Mouse (Mus musculus): ENCODE results near the gene Slc16a11. TPM values are rescaled to one million over a fixed set of nuclear protein-coding genes. Genes with fewer than 3 reads are reported as not detected.

Gene Slc16a11
- polyA plus RNA-seq, 1 experiment from 2014 or later, result 0.19 TPM

DNA sequence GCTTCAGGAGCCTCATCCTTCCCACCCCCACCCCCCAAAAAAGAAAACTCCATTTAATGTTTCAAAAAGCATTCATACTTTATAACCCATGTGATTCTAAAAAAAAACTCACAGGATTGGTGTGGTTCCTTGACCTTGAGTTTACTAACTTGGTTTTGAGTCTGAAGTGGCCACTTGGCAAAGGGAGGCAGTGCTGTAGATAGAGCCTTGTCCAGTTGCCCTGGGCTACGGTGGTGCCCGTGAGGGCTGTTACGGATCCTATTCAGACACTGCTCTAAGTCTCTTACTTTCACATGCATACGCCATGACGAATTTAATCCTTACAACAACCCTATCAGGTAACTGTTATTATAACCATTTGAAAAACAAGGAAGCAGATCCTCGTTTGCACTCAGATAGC lies 580 bp upstream of the Slc16a11 start:
- Histone ChIP-seq H3K9me3 (ENCODE audit: control insufficient read depth, low read length) (no peaks in the 10 kb centered on the region), H3K4me2 (no peak overlapping the region), H3K36me3 (ENCODE audit: control insufficient read depth, insufficient read depth, low read length) (no peaks in the 10 kb centered on the region), H3K27ac (ENCODE audit: low read depth, low read length) (no peak overlapping the region), H3K4me3 (ENCODE audit: low read depth, low read length) (no peak overlapping the region), H3K9ac (ENCODE audit: low read length) (no peak overlapping the region), H3K27me3 (ENCODE audit: control insufficient read depth, insufficient read depth, low read length) (peaks cover 39% of the 10 kb centered on the region), H3K4me1 (ENCODE audit: control insufficient read depth, insufficient read depth, low read length) (peaks cover 18% of the 10 kb centered on the region)
- no peak for ATAC-seq (ENCODE audit: low FRiP score)
- DNase-seq (ENCODE audit: low spot score, missing footprints), result no peak
- 76% methylated on average over 6 of the region's 6 CpGs for WGBS

DNA sequence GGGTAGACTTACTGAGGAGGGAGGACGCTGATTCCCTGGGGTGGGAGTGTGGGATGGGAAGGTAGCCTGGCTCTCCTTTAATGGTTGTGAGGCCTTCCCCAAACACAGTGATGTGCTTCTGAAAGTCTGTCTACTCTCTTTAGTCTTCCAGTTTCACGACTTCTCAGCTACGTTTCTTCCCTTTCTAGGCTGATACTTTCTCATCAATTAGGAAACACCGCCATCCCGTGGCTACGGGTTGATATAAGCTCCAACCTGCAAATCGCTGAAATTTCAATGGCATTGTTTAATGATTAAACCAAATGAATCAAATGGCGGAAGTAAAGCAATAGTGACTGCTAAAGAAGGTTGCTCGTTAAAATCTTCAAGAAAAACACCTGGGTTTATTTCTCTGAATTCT lies 344 bp downstream of the Slc16a11 start:
- DNase-seq (ENCODE audit: low spot score, missing footprints), result peak; percentile 92
- peaks cover 39% of the 10 kb centered on the region for H3K27me3 ChIP-seq (ENCODE audit: control insufficient read depth, insufficient read depth, low read length)
- H3K9me3 ChIP-seq (ENCODE audit: control insufficient read depth, low read length), result no peaks in the 10 kb centered on the region
- 17% methylated on average over 9 of the region's 9 CpGs for WGBS
- H3K27ac ChIP-seq (ENCODE audit: low read depth, low read length), result no peak overlapping the region
- H3K4me3 ChIP-seq (ENCODE audit: low read depth, low read length), result no peak overlapping the region
- H3K4me1 ChIP-seq (ENCODE audit: control insufficient read depth, insufficient read depth, low read length), result peaks cover 18% of the 10 kb centered on the region
- no peaks in the 10 kb centered on the region for H3K36me3 ChIP-seq (ENCODE audit: control insufficient read depth, insufficient read depth, low read length)
- ATAC-seq (ENCODE audit: low FRiP score), result no peak
- no peak overlapping the region for H3K9ac ChIP-seq (ENCODE audit: low read length)
- no peak overlapping the region for H3K4me2 ChIP-seq

DNA sequence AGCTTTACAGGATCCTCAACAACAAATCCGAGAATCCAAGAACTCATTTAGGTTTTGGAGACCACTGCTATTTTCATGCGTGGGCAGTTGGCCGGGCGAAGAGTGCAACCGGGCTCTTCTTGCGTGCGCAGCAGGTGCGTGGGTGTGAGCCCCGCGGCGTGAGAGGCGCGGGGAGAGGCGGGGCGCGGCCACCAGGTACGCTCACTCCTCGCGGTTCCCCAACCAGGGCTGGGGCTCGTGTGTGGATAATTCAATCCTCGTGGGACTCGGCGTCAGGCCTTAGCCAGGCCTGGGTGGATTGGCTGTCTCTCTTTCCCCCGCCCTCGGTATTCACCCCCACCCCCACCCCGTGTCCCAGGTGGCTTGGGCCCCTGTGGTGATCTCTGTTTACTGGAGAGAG lies 1.2 kb downstream of the Slc16a11 start:
- H3K36me3 ChIP-seq (ENCODE audit: control insufficient read depth, insufficient read depth, low read length), result no peaks in the 10 kb centered on the region
- 6% methylated on average over 25 of the region's 26 CpGs for WGBS
- no peaks in the 10 kb centered on the region for H3K9me3 ChIP-seq (ENCODE audit: control insufficient read depth, low read length)
- DNase-seq (ENCODE audit: low spot score, missing footprints) (no peak), ATAC-seq (ENCODE audit: low FRiP score) (peak; percentile 34; the same call in 1 of the 2 replicates)
- H3K9ac ChIP-seq (ENCODE audit: low read length), result peak overlapping the region; percentile 46
- peak overlapping the region; percentile 31 for H3K4me3 ChIP-seq (ENCODE audit: low read depth, low read length)
- peaks cover 39% of the 10 kb centered on the region for H3K27me3 ChIP-seq (ENCODE audit: control insufficient read depth, insufficient read depth, low read length)
- H3K4me2 ChIP-seq, result peak overlapping the region; percentile 53
- H3K27ac ChIP-seq (ENCODE audit: low read depth, low read length), result no peak overlapping the region
- H3K4me1 ChIP-seq (ENCODE audit: control insufficient read depth, insufficient read depth, low read length), result peaks cover 21% of the 10 kb centered on the region

DNA sequence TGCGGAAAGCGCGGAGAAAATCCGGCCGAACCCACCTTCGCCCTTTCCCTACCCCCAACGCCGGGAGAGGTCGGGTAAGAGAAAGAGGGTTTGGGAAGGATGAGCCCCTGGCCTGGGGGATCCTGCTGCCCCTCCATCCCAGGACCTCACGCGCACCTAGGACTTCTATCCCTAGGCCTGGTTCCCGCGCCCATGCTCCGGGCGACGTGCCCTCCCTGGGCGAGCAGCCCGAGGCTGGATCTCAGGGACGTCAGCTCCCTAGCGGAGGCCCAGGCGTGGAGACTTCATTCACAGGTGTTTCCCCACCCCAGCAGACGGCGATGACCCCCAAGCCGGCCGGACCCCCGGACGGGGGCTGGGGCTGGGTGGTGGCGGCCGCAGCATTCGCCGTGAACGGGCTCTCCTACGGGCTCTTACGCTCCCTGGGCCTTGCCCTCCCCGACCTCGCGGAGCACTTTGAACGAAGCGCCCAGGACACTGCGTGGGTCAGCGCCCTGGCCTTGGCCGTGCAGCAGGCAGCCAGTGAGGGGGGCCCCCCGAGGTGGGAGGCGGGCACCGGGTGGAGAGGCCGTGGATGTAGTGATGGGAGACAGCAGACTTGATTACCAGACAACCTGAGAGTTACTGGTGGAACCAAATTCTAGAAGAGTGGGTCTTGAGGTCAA lies 1.8 kb downstream of the Slc16a11 start:
- Histone ChIP-seq H3K4me2 (peak overlapping the region; percentile 53), H3K4me3 (ENCODE audit: low read depth, low read length) (peak overlapping the region; percentile 31), H3K9ac (ENCODE audit: low read length) (peak overlapping the region; percentile 46), H3K36me3 (ENCODE audit: control insufficient read depth, insufficient read depth, low read length) (no peaks in the 10 kb centered on the region), H3K9me3 (ENCODE audit: control insufficient read depth, low read length) (no peaks in the 10 kb centered on the region), H3K27me3 (ENCODE audit: control insufficient read depth, insufficient read depth, low read length) (peaks cover 39% of the 10 kb centered on the region), H3K4me1 (ENCODE audit: control insufficient read depth, insufficient read depth, low read length) (peaks cover 21% of the 10 kb centered on the region), H3K27ac (ENCODE audit: low read depth, low read length) (no peak overlapping the region)
- DNase-seq (ENCODE audit: low spot score, missing footprints) (peak; percentile 94), ATAC-seq (ENCODE audit: low FRiP score) (peak; percentile 61)
- 1% methylated on average over 46 of the region's 46 CpGs for WGBS

DNA sequence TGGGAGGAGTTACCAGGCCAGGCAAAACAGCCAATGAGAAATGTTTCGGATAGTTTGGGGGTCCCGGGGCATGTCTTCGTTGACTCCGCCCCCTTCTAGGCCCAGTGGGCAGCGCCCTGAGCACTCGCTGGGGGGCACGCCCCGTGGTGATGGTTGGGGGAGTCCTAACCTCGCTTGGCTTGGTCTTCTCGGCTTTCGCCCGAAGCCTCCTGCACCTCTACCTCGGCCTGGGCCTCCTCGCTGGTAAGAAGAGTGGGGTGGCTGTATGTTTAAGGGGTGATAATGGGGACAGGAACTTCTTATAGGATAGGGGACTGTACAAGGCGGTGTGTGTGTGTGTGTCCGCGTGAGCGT lies 2.3 kb downstream of the Slc16a11 start:
- ATAC-seq (ENCODE audit: low FRiP score) (peak; percentile 7; the same call in 1 of the 2 replicates), DNase-seq (ENCODE audit: low spot score, missing footprints) (no peak)
- 5% methylated on average over 18 of the region's 18 CpGs for WGBS
- Histone ChIP-seq H3K4me3 (ENCODE audit: low read depth, low read length) (peak overlapping the region; percentile 31; the same call in 1 of the 2 replicates), H3K4me1 (ENCODE audit: control insufficient read depth, insufficient read depth, low read length) (peaks cover 25% of the 10 kb centered on the region), H3K27me3 (ENCODE audit: control insufficient read depth, insufficient read depth, low read length) (peaks cover 39% of the 10 kb centered on the region), H3K27ac (ENCODE audit: low read depth, low read length) (no peak overlapping the region), H3K4me2 (peak overlapping the region; percentile 53), H3K9ac (ENCODE audit: low read length) (no peak overlapping the region), H3K36me3 (ENCODE audit: control insufficient read depth, insufficient read depth, low read length) (no peaks in the 10 kb centered on the region), H3K9me3 (ENCODE audit: control insufficient read depth, low read length) (no peaks in the 10 kb centered on the region)

DNA sequence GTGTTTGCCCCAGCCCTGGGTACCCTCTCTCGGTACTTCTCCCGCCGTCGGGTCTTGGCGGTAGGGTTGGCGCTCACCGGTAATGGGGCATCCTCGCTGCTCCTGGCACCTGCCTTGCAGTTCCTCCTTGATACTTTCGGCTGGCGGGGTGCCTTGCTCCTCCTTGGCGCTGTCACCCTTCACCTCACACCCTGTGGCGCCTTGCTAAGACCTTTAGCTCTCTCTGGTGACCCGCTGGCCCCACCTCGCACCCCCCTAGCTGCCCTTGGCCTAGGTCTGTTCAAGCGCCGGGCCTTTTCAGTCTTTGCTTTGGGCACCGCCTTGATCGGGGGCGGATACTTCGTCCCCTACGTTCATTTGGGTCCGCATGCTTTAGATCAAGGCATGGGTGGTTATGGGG lies 2.7 kb downstream of the Slc16a11 start:
- H3K4me3 ChIP-seq (ENCODE audit: low read depth, low read length), result no peak overlapping the region
- no peak overlapping the region for H3K4me2 ChIP-seq
- peaks cover 28% of the 10 kb centered on the region for H3K4me1 ChIP-seq (ENCODE audit: control insufficient read depth, insufficient read depth, low read length)
- no peak overlapping the region for H3K9ac ChIP-seq (ENCODE audit: low read length)
- DNase-seq (ENCODE audit: low spot score, missing footprints), result no peak
- WGBS, result 6% methylated on average over 22 of the region's 22 CpGs
- H3K36me3 ChIP-seq (ENCODE audit: control insufficient read depth, insufficient read depth, low read length), result no peaks in the 10 kb centered on the region
- H3K27me3 ChIP-seq (ENCODE audit: control insufficient read depth, insufficient read depth, low read length), result peaks cover 39% of the 10 kb centered on the region
- ATAC-seq (ENCODE audit: low FRiP score), result no peak
- no peak overlapping the region for H3K27ac ChIP-seq (ENCODE audit: low read depth, low read length)
- no peaks in the 10 kb centered on the region for H3K9me3 ChIP-seq (ENCODE audit: control insufficient read depth, low read length)

DNA sequence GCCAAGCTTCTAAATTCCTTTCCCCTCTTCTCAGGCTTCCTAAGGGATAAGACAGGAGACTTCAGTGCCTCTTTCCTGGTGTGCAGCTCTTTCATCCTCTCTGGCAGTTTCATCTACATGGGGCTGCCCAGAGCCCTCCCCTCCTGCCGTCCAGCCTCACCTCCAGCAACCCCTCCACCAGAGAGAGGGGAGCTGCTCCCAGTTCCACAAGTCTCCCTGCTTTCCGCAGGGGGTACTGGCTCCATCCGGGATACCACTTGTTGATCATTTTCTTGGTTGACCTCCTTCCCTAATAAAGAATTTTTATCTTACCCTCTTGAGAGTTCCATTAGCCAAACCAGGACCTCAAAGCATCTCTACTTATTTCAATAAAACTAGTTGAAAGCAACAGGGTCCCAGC lies 3.6 kb downstream of the Slc16a11 start:
- WGBS, result 48% methylated on average over 3 of the region's 3 CpGs
- Histone ChIP-seq H3K4me1 (ENCODE audit: control insufficient read depth, insufficient read depth, low read length) (peaks cover 28% of the 10 kb centered on the region), H3K36me3 (ENCODE audit: control insufficient read depth, insufficient read depth, low read length) (no peaks in the 10 kb centered on the region), H3K27me3 (ENCODE audit: control insufficient read depth, insufficient read depth, low read length) (peaks cover 39% of the 10 kb centered on the region), H3K4me2 (no peak overlapping the region; the same call in 1 of the 2 replicates), H3K9me3 (ENCODE audit: control insufficient read depth, low read length) (no peaks in the 10 kb centered on the region), H3K27ac (ENCODE audit: low read depth, low read length) (no peak overlapping the region), H3K9ac (ENCODE audit: low read length) (no peak overlapping the region), H3K4me3 (ENCODE audit: low read depth, low read length) (no peak overlapping the region)
- ATAC-seq (ENCODE audit: low FRiP score) (no peak), DNase-seq (ENCODE audit: low spot score, missing footprints) (no peak)

DNA sequence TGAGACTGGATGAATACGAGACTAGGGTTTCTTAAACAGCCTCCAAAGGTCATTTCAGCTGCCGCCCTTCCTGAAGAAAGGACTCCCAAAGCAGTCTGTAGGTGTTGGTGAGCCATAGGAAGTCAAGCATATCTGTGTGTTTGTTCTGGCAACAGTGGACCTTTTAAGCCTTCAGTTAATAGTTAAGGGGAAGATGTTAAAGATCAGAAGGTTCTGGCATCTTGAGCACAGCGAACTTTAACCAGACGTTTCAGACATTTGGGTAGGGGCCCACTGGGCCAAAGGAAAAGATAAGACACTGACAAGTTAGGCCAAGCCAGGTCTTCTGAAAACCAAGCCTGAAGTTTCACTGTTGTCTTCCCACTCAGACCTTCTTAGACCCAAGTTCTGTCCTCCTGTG lies 5.5 kb downstream of the Slc16a11 start:
- Histone ChIP-seq H3K36me3 (ENCODE audit: control insufficient read depth, insufficient read depth, low read length) (no peaks in the 10 kb centered on the region), H3K4me1 (ENCODE audit: control insufficient read depth, insufficient read depth, low read length) (peaks cover 33% of the 10 kb centered on the region), H3K27me3 (ENCODE audit: control insufficient read depth, insufficient read depth, low read length) (peaks cover 35% of the 10 kb centered on the region), H3K9ac (ENCODE audit: low read length) (no peak overlapping the region), H3K9me3 (ENCODE audit: control insufficient read depth, low read length) (no peaks in the 10 kb centered on the region), H3K4me3 (ENCODE audit: low read depth, low read length) (no peak overlapping the region), H3K4me2 (no peak overlapping the region), H3K27ac (ENCODE audit: low read depth, low read length) (no peak overlapping the region)
- 91% methylated on average over 4 of the region's 4 CpGs for WGBS
- DNase-seq (ENCODE audit: low spot score, missing footprints), result no peak
- no peak for ATAC-seq (ENCODE audit: low FRiP score)

DNA sequence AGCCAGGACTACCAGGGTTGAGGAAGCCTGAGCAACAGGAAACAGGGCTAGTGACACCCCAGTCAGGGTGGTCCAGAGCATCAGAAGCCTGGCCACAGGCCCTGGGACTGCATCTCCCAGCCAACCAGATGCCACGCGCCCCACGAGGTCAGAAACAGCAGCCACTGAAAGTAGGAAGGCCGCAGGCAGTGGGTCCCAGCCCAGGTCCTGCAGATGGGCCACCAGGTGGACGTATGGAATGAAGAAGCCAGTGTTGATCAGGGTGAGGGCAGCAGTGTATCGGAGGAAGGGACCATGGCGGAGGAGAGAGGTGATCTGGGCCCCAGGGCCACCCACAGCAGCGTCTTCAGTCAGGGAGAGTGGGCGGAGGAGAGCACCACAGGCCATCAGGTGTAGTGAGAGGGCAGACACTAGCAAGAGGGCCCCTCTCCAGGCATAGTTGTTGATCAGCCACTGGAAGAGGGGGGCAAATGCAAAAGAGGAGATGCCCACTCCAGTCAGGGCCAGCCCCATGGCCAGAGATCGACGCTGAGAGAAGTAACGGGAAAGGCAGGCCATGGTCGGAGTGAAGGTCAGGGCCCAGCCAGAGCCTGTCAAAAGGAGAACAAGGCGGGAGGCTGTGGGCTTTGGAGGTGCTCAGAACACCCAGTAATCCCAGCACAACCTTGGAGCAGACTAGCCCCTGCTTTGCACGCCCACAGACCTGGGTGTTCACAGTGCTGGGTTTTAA lies 6.4 kb downstream of the Slc16a11 start:
- H3K4me2 ChIP-seq, result peak overlapping the region; percentile 88
- ATAC-seq (ENCODE audit: low FRiP score) (no peak), DNase-seq (ENCODE audit: low spot score, missing footprints) (no peak)
- H3K9ac ChIP-seq (ENCODE audit: low read length), result no peak overlapping the region
- WGBS, result 90% methylated on average over 15 of the region's 15 CpGs
- H3K9me3 ChIP-seq (ENCODE audit: control insufficient read depth, low read length), result no peaks in the 10 kb centered on the region
- H3K36me3 ChIP-seq (ENCODE audit: control insufficient read depth, insufficient read depth, low read length), result no peaks in the 10 kb centered on the region
- peaks cover 28% of the 10 kb centered on the region for H3K27me3 ChIP-seq (ENCODE audit: control insufficient read depth, insufficient read depth, low read length)
- peaks cover 29% of the 10 kb centered on the region for H3K4me1 ChIP-seq (ENCODE audit: control insufficient read depth, insufficient read depth, low read length)
- no peak overlapping the region for H3K4me3 ChIP-seq (ENCODE audit: low read depth, low read length)
- H3K27ac ChIP-seq (ENCODE audit: low read depth, low read length), result no peak overlapping the region
